Mouse (Mus musculus): Measurements from ENCODE around the gene Ftl1-ps1. TPM values are rescaled to one million over a fixed set of nuclear protein-coding genes. Genes with fewer than 3 reads are reported as not detected.

Gene Ftl1-ps1
- polyA plus RNA-seq, 1 experiment: 17.1 TPM

GRCm38 (mm10) chr13:74390371-74390990 is 9.0 kb upstream of the Ftl1-ps1 start, which contains the start of gene Zfp72:
Gene Zfp72 (minus strand): TSS chr13:74390836.
- Histone ChIP-seq H3K27me3 (ENCODE audit: control insufficient read depth) (no peaks in the 10 kb centered on the region), H3K4me3 (replicated peaks) (peak within 1 kb of the TSS; percentile 62), H3K9me3 (ENCODE audit: control insufficient read depth, low read length) (no peaks in the 10 kb centered on the region), H3K36me3 (ENCODE audit: control insufficient read depth) (no peaks in the 10 kb centered on the region), H3K4me1 (ENCODE audit: control insufficient read depth) (peaks cover 5% of the 10 kb centered on the region)
- TF ChIP-seq GATA1 (IDR thresholded peaks at IDR 0.05; ENCODE audit: low read length) (no peak), TAL1 (IDR thresholded peaks at IDR 0.05; ENCODE audit: low read length) (no peak)

DNA sequence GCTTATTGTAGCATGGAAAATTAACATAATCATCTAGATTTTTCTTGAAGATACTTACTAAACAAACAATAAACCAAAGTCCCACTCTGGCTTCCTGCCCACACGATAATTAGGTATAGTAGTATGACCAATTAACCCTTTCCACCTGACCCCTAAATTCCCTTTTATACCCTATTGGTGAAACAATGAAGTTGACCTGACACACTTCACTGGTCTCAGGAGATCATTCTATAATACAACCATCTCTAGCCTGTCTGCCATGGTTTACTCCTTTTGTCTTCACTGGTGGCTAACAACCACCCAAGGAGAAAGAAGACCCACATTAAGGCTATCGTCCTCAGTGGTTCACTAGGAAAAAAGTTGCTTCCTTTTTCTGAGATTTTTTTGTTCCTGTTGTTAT is 8.3 kb upstream of the Ftl1-ps1 start:
- Histone ChIP-seq H3K36me3 (ENCODE audit: control insufficient read depth) (no peaks in the 10 kb centered on the region), H3K27me3 (ENCODE audit: control insufficient read depth) (no peaks in the 10 kb centered on the region), H3K4me3 (replicated peaks) (no peak overlapping the region), H3K9me3 (ENCODE audit: control insufficient read depth, low read length) (no peaks in the 10 kb centered on the region), H3K4me1 (ENCODE audit: control insufficient read depth) (peaks cover 5% of the 10 kb centered on the region)
- no peak for TF ChIP-seq TAL1 (IDR thresholded peaks at IDR 0.05; ENCODE audit: low read length)
- TF ChIP-seq GATA1 (IDR thresholded peaks at IDR 0.05; ENCODE audit: low read length): no peak

DNA sequence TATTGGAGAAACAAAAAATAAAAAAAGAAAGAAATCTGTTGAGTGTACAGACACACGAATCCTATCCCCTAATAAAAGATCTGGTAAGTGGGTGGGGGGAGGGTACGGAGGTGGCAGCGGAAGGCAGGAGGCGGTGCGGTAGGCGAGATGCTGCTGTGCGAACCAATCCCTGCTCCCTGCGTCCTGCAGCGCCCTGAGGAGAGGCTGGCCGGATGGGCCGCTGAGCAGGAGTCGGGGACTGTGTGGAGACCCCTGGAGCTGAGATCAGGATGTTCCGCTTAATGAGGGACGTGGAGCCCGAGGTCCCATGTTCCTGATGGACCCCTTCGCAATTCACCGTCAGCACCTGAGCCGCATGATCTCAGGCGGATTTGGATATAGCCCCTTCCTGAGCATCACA is 40.4 kb downstream of the Ftl1-ps1 start:
- TF ChIP-seq GATA1 (IDR thresholded peaks at IDR 0.05; ENCODE audit: low read length) (no peak), TAL1 (IDR thresholded peaks at IDR 0.05; ENCODE audit: low read length) (no peak)
- H3K9me3 ChIP-seq (ENCODE audit: control insufficient read depth, low read length): peaks cover 39% of the 10 kb centered on the region
- H3K4me3 ChIP-seq (replicated peaks): no peak overlapping the region
- H3K4me1 ChIP-seq (ENCODE audit: control insufficient read depth): peaks cover 2% of the 10 kb centered on the region; the same call in 1 of the 2 replicates
- peaks cover 3% of the 10 kb centered on the region; the same call in 1 of the 2 replicates for H3K27me3 ChIP-seq (ENCODE audit: control insufficient read depth)
- H3K36me3 ChIP-seq (ENCODE audit: control insufficient read depth): no peaks in the 10 kb centered on the region

Other genes starting within 250 kb of the Ftl1-ps1 start
- gene Exoc3, start 191.0 kb upstream of the Ftl1-ps1 start, polyA plus RNA-seq (2012): 1.8 and 6.1 TPM in 2 replicates
- gene Ahrr, start 107.4 kb upstream of the Ftl1-ps1 start, polyA plus RNA-seq (2012): 0.01 TPM in 1 of 2 replicates, not detected in the other
- gene Pdcd6, start 82.1 kb upstream of the Ftl1-ps1 start, polyA plus RNA-seq (2012): 2.1 and 3.0 TPM in 2 replicates
- 1.5 and 2.0 TPM in 2 replicates for gene Sdha, start 49.4 kb upstream of the Ftl1-ps1 start, polyA plus RNA-seq (2012)
- gene Ccdc127, start 49.4 kb upstream of the Ftl1-ps1 start, polyA plus RNA-seq (2012): 0.10 and 0.16 TPM in 2 replicates
- not detected in 2 replicates for gene Lrrc14b, start 35.7 kb upstream of the Ftl1-ps1 start, polyA plus RNA-seq (2012)
- gene Zfp72, start 8.9 kb upstream of the Ftl1-ps1 start, polyA plus RNA-seq (2012): not detected in 2 replicates
- gene Zfp825, start 94.3 kb downstream of the Ftl1-ps1 start, polyA plus RNA-seq (2012): 0.02 and 0.04 TPM in 2 replicates
- 0.03 and 0.12 TPM in 2 replicates for gene Erap1, start 239.9 kb downstream of the Ftl1-ps1 start, polyA plus RNA-seq (2012)